Mouse (Mus musculus) embryonic facial prominence, embryonic 14.5 days (tissue): ENCODE results near the gene Cpeb2. TPM values are rescaled to one million over a fixed set of nuclear protein-coding genes. Genes with fewer than 3 reads are reported as not detected.

Experiments
- ATAC-seq: fragments of 200-750 bp; cut with Nextera tagmentation; 2 replicates; pipeline ENCODE4 v1.8.0; 2017; ENCODE audit warnings: low read depth, moderate number of reproducible peaks, moderate TSS enrichment
- DNase-seq: peaks from one replicate; pipeline ENCODE4 v3.0.0-alpha.2; 2015; ENCODE audit warnings: low spot score
- H3K27ac ChIP-seq: fragments of 300-500 bp; sonication (generic); replicated peaks from 2 replicates; pipeline ENCODE4 v1.5.1; 2014; ENCODE audit warnings: low read depth, mild to moderate bottlenecking, low read length, moderate library complexity
- H3K27me3 ChIP-seq: fragments of 300-500 bp; sonication (generic); replicated peaks from 2 replicates; pipeline ENCODE4 v1.6.1; 2014; ENCODE audit warnings: low read length; ENCODE audit not compliant: control insufficient read depth, insufficient read depth
- H3K36me3 ChIP-seq: fragments of 300-500 bp; sonication (generic); 2 replicates; pipeline ENCODE4 v1.6.1; 2014; ENCODE audit warnings: low read length, mixed read lengths; ENCODE audit not compliant: control insufficient read depth, insufficient read depth
- H3K4me1 ChIP-seq: fragments of 300-500 bp; sonication (generic); 2 replicates; pipeline ENCODE4 v1.6.1; 2014; ENCODE audit warnings: antibody characterized with exemption, low read length; ENCODE audit not compliant: control insufficient read depth, insufficient read depth
- H3K4me2 ChIP-seq: fragments of 300-500 bp; sonication (generic); 2 replicates; pipeline ENCODE4 v1.6.1; 2014; ENCODE audit warnings: low read depth, mild to moderate bottlenecking, low read length, moderate library complexity, mixed read lengths
- H3K4me3 ChIP-seq: fragments of 300-500 bp; sonication (generic); 2 replicates; pipeline ENCODE4 v1.5.1; 2014; ENCODE audit warnings: low read depth, mild to moderate bottlenecking, low read length
- H3K9ac ChIP-seq: fragments of 300-500 bp; sonication (generic); 2 replicates; pipeline ENCODE4 v1.6.1; 2014; ENCODE audit warnings: low read depth, mild to moderate bottlenecking, low read length, moderate library complexity, mixed read lengths
- H3K9me3 ChIP-seq: fragments of 300-500 bp; sonication (generic); 2 replicates; pipeline ENCODE4 v1.6.1; 2016; ENCODE audit warnings: low read length; ENCODE audit not compliant: control insufficient read depth
- WGBS: fragments of 180-500 bp; shearing (Covaris S2); extraction: QIAGEN DNeasy Blood & Tissue Kit; methylation state at CpG from one replicate; pipeline ENCODE4 v1.1.7; 2014; 5-methylcytosine and 5-hydroxymethylcytosine counted together
- polyA plus RNA-seq: library from polyadenylated mRNA; unstranded; fragments of >200 nt; fragmentation: Nextera tagmentation; extraction: Ambion mirVana; gene quantifications from 2 replicates; pipeline ENCODE4 v1.2.1, GENCODE M21; 2014

The Cpeb2 gene
- polyA plus RNA-seq, 1 experiment from 2014 or later: 3.9 TPM

DNA sequence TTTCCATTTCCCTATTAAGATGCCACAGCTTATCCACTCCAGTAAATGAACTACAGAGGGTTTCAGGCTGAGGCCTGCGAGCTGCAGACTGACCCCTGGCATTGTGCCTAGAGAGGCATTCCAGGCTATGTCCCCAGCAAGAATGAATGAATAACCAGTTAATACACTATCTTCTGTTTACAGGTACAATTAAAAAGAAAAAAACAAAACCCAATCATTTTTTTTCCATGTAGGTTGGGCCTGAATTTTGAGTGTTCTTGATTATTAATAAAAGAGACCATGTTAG is 14.2 kb upstream of the Cpeb2 start:
- 28% methylated on average over 1 of the region's 1 CpGs for WGBS
- Histone ChIP-seq H3K4me2 (no peak overlapping the region), H3K4me3 (no peak overlapping the region), H3K27me3 (no peaks in the 10 kb centered on the region), H3K4me1 (no peaks in the 10 kb centered on the region), H3K9me3 (no peaks in the 10 kb centered on the region), H3K9ac (no peak overlapping the region), H3K36me3 (no peaks in the 10 kb centered on the region), H3K27ac (no peak overlapping the region)
- DNase-seq (peak; percentile 12), ATAC-seq (no peak)

DNA sequence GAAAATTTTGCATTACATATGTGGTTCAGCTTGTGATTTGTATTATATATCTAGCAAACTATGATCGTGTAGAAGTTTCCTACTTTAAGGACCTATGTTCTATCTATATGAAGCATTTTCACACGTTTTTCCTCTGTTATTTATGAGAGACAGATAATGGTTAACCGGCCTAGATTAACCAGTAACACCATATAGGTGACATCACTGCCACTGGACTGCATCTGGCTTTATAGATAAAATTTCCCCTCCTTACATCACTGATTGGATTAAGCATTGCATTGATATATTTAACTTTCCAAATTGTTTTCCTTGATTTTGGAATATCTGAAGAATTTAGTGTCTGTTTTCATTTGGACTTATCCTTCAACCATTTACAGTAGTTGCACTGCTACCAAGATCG is 9.6 kb upstream of the Cpeb2 start:
- H3K27ac ChIP-seq: no peak overlapping the region
- ATAC-seq (no peak), DNase-seq (no peak)
- H3K4me1 ChIP-seq: no peaks in the 10 kb centered on the region
- 77% methylated on average over 4 of the region's 4 CpGs for WGBS
- no peaks in the 10 kb centered on the region for H3K27me3 ChIP-seq
- no peak overlapping the region for H3K4me3 ChIP-seq
- no peaks in the 10 kb centered on the region for H3K36me3 ChIP-seq
- H3K9me3 ChIP-seq: no peaks in the 10 kb centered on the region
- no peak overlapping the region for H3K9ac ChIP-seq
- H3K4me2 ChIP-seq: no peak overlapping the region

DNA sequence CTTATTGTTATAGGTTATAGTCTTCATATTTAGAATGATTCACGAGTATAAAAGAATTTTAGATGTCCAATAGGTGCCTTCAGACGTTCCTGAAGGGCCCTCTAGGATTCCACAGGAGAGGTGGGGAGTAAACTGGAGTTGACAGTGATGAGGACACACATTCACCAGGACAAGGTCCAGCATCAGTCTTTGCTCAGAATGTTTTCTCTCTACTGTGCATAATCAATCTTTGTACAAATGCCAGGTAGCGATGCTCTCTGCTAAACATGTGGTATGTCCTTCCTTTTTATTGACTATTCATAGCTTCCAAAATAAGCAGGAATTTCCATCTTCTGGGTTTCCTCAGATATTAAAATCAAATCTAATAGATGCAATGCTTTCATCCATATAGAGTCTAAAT is 8.7 kb upstream of the Cpeb2 start:
- no peaks in the 10 kb centered on the region for H3K4me1 ChIP-seq
- no peak for DNase-seq
- H3K9me3 ChIP-seq: no peaks in the 10 kb centered on the region
- H3K4me2 ChIP-seq: no peak overlapping the region
- ATAC-seq: no peak
- H3K27me3 ChIP-seq: no peaks in the 10 kb centered on the region
- H3K27ac ChIP-seq: no peak overlapping the region
- H3K9ac ChIP-seq: no peak overlapping the region
- no peak overlapping the region for H3K4me3 ChIP-seq
- no peaks in the 10 kb centered on the region for H3K36me3 ChIP-seq
- 66% methylated on average over 3 of the region's 3 CpGs for WGBS

DNA sequence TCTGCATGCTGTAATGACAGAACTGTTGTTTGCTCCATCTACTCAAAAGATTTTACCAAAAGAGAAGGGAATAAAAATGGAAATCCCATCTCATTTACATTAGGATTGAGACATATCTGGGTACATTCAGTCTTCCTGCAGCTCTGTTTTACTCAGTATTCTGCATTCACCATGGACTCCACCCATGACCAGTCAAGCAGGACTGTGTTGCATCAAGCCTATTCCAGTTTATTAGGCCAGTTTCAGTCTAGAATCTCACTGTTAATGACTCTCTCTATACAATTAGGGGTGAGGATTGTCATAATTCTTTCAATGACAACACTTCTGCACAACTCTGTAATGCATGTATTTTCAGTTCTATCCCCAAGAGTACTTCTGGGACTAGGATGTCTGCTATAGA is 6.8 kb upstream of the Cpeb2 start:
- H3K4me2 ChIP-seq: no peak overlapping the region
- H3K9ac ChIP-seq: no peak overlapping the region
- DNase-seq: no peak
- no peak overlapping the region for H3K4me3 ChIP-seq
- H3K4me1 ChIP-seq: no peaks in the 10 kb centered on the region
- H3K9me3 ChIP-seq: no peaks in the 10 kb centered on the region
- no peaks in the 10 kb centered on the region for H3K27me3 ChIP-seq
- ATAC-seq: no peak
- no peak overlapping the region for H3K27ac ChIP-seq
- H3K36me3 ChIP-seq: no peaks in the 10 kb centered on the region

DNA sequence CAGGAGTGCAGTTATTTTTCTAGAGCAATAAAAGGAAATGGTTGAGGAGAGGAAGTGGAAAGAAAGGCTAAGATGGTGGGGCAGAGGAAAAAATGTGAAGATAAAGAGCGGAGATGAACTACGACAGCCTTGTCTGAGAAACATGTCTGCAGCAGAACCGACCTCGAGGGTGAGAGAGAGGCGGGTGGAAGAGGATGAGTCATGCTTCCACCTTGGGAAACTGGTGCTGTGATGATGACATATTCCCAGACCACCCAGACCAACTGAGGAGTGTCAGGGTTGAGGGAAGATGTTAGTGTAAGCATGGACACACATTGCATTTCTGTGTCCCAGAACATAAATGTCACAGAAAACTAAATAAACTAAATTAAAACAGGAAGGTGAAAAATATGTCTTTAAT is 5.4 kb upstream of the Cpeb2 start:
- WGBS: 68% methylated on average over 5 of the region's 5 CpGs
- H3K9me3 ChIP-seq: no peaks in the 10 kb centered on the region

DNA sequence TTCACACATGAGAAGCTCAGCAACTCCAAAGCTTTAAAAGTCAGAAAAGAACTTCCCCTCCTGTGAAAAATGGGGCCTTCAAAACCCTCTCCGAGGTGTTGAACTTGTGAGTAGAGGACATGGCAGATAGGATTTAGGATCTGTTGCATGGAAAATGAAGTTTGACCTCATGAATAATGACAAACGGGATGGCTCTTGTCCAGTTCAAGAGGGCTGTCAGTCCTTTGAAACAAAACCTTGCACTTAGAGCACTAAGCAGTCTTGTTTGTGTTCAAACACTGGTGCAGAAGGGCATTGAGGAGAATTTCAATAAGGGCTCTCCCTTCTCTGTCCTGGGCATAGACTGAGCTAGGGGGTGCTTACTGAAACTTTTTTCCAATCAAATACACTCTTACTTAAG is 1.9 kb upstream of the Cpeb2 start:
- no peak overlapping the region for H3K4me3 ChIP-seq
- 71% methylated on average over 2 of the region's 2 CpGs for WGBS
- no peaks in the 10 kb centered on the region for H3K9me3 ChIP-seq
- H3K36me3 ChIP-seq: no peaks in the 10 kb centered on the region
- H3K4me2 ChIP-seq: no peak overlapping the region
- no peak overlapping the region for H3K9ac ChIP-seq
- ATAC-seq (no peak), DNase-seq (no peak)
- H3K27me3 ChIP-seq: peaks cover 9% of the 10 kb centered on the region; the same call in 1 of the 2 replicates
- no peak overlapping the region for H3K27ac ChIP-seq
- H3K4me1 ChIP-seq: peaks cover 7% of the 10 kb centered on the region

More for the DNA sequence above, 5.4 kb upstream of the Cpeb2 start:
- Histone ChIP-seq H3K27ac (no peak overlapping the region), H3K4me3 (no peak overlapping the region), H3K4me2 (no peak overlapping the region), H3K27me3 (0 out of 2 replicates have a peak, but pooled peaks cover 2% of the 10 kb centered on the region), H3K9ac (no peak overlapping the region), H3K4me1 (no peaks in the 10 kb centered on the region), H3K36me3 (no peaks in the 10 kb centered on the region)
- DNase-seq (no peak), ATAC-seq (no peak)

DNA sequence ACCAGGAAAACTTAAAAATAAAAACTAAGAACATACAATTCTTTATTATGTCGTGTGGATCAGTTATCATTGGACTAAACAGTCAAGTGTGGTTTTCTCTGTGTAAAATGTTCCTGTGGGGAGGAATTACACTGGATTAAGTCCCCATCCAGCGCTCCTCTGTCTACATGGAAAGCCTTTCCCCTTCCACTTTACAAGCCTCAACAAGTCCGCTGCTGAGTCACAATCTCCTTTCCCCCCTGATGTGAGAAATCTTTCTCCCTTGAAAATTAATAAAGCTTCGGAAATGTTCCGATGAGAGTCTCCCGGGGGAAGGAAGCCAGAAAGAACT is 856 bp upstream of the Cpeb2 start:
- peak overlapping the region; percentile 95 for H3K4me2 ChIP-seq
- no peaks in the 10 kb centered on the region for H3K9me3 ChIP-seq
- H3K4me3 ChIP-seq: peak overlapping the region; percentile 88
- peaks cover 8% of the 10 kb centered on the region for H3K4me1 ChIP-seq
- ATAC-seq (no peak), DNase-seq (peak; percentile 53)
- WGBS: 5% methylated on average over 6 of the region's 6 CpGs
- H3K27me3 ChIP-seq: peaks cover 11% of the 10 kb centered on the region; the same call in 1 of the 2 replicates
- peak overlapping the region; percentile 96 for H3K27ac ChIP-seq
- H3K9ac ChIP-seq: peak overlapping the region; percentile 86
- no peaks in the 10 kb centered on the region for H3K36me3 ChIP-seq

DNA sequence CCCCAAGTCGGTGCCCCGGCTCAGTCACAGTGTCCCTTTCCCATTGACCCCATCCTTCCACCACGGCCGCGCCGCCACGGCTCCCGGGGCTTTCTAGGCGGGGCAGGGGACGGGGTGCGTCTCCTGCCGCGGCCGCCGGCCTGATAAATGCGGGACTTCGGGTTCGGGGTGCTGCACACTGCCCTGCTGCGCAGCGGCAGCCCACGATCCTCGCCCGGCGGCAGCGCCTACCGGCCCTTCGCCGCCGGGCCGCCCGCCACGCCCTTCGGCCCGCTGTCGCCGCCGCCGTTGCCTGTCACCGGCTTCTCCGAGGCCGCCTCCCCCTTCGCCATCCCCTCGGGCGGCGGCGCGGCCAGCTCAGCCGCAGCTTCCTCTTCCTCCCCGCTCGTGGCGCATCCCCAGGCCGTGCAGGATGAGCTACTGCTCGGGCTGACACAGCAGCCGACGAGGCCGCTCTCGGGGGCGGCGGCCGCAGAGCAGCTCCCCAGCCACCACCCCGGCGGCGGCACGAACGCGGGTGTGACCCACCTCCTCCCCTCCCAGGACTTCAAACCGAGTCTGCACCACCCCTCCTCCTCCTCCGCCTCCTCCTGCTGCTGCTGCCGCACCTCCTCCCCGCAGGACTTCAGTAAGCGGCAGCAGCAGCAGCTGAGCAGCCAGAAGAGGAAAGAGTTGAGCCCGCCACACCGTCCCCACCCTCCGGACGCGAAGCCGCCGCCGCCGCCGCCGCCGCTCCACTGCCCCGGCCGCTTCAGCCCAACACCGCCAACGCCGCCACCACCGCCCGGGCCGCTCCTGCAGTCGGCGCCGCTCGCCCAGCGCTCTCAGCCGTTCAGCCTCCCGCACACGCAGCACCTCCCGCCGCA is 579 bp downstream of the Cpeb2 start:
- Histone ChIP-seq H3K4me3 (peak overlapping the region; percentile 88), H3K4me1 (peaks cover 8% of the 10 kb centered on the region), H3K36me3 (no peaks in the 10 kb centered on the region), H3K27ac (peak overlapping the region; percentile 96), H3K9me3 (no peaks in the 10 kb centered on the region), H3K9ac (peak overlapping the region; percentile 86), H3K4me2 (peak overlapping the region; percentile 95), H3K27me3 (peaks cover 13% of the 10 kb centered on the region; the same call in 1 of the 2 replicates)
- DNase-seq (peak; percentile 89), ATAC-seq (peak; percentile 56)
- WGBS: 0% methylated on average over 24 of the region's 101 CpGs
